Mouse (Mus musculus): Measurements from ENCODE around the gene Skap1.

The Skap1 gene

DNA sequence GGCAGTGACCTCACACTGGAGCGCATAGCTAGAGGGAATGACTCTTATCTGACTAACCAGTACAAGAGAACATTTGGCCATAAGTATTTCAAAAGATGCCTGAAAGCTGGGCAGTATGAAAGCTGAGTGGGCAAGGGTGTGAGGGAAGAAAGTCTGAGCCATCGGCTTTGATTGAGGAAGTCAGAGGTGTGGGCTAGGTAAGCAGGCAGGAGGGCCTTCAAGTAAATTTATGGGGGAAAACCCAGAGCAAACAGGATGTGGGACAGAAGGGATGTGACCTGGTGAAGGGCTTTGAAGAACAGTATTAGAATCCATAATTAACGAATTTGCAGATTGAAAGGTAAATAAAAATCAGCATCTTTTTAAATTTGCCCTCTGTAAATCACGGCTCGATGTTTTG is 95.8 kb downstream of the Skap1 start:
- no peak for DNase-seq (ENCODE audit: low spot score)

DNA sequence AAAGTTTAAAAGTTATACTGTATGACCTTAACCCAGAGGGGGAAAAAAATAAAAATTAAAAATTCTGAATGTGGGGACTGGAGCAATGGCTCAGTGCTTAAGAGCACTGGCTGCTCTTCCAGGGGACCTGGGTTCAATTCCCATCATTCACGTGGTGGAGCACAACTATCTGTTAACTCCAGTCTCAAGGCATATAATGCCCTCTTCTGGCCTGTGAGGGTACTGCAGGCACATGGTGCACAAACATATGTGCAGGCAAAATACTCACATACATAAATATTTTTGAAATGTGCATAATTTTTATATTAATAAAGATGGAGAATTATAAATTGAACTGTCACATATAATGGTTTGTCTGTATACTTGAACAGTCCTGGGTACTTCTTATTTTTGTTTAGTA is 99.7 kb downstream of the Skap1 start:
- DNase-seq (ENCODE audit: low spot score), result peak; percentile 44

DNA sequence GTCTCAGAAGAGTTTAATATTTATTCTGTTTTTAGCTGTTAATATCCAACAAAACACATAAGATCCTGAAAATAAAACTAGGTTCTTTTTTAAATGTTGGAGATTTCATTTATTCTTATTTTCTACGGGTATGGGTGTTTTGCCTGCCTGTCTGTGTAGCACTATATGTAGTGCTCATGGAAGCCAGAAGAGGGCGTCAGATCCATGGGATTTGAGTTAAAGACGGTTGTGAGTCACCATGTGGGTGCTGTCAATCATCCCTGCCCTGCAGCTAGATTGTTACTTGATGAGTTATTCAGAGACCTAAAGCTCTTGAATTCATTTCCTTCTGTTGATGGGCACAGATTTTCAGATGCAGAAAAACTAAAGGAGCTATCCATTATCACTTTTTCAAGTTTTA is 108.1 kb downstream of the Skap1 start:
- no peak for DNase-seq (ENCODE audit: low spot score)

DNA sequence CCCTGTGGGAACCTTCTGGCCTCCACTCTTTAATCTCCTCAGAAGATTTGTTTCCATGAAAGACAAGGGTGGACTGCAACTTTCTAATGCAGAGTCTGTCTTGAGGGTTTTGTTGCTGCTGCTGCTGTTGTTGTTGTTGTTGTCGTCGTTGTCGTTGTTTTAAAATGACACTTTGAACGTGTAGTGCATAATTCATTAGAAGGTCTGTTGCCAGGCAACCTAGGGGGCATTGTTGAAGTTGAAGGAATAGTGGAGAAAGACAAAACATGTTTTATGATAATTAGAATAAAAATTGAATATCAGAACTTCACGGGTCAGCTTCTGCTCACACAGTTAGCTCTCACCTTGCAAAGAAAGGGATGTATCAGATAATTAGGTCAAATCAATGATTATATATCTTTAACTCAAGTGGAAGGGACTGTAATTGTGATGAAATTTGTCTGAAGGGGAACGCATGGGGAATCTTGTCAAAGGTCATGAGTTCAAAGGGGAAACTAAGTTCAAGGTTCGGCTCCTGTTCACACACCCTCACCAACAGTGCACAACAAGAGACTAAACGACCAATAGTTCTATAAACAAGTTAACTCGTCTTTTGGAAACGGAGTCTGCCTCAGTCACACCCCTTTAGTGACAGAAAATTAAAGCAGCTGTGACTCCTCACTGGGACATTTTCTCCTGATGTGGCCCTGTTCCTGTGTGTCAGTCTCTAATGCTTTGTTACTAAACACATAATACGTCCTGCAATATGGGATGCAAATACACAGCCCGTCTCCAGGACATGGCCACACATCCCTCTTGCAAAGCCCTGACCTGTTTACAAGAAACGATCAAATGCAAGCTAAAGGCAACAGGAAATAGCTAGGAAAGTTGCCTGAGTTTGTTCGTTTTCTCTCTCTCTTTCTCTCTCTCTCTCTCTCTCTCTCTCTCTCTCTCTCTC is 112.4 kb downstream of the Skap1 start:
- no peak for DNase-seq (ENCODE audit: low spot score)

DNA sequence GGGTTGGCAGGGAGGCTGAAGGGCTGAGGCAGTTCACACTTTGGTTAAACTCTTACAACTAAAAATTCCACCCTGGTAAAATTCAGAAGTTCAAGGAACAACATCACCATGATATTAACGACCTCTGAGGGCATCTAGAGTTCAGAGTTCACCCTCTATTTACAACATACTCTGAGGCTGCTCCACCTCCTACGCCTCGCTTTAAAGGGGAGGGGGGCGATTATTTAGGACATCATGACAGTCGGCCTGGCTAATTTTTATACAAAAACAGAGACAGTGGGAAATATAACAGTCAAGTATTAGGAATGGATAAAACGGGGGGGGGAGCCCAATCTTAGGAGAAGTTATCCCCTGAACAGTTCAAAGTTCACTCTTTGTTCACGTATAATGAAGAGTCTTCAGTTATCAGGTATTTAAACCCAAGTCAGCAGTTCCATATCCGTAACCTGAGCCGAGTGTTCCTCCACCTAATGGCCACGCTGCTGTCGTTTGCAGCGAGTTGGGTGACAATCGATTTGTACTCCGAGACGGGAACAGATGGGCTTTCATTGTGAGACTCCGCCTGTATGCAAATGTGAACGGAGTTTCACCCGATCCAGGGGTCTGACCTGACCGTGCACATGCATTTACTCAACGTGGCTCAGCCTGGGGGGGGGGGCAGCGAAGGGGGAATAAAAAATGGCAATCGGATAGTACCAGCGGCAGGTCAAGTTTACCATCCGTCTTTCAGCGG is 114.3 kb downstream of the Skap1 start:
- no peak for DNase-seq (ENCODE audit: low spot score)

DNA sequence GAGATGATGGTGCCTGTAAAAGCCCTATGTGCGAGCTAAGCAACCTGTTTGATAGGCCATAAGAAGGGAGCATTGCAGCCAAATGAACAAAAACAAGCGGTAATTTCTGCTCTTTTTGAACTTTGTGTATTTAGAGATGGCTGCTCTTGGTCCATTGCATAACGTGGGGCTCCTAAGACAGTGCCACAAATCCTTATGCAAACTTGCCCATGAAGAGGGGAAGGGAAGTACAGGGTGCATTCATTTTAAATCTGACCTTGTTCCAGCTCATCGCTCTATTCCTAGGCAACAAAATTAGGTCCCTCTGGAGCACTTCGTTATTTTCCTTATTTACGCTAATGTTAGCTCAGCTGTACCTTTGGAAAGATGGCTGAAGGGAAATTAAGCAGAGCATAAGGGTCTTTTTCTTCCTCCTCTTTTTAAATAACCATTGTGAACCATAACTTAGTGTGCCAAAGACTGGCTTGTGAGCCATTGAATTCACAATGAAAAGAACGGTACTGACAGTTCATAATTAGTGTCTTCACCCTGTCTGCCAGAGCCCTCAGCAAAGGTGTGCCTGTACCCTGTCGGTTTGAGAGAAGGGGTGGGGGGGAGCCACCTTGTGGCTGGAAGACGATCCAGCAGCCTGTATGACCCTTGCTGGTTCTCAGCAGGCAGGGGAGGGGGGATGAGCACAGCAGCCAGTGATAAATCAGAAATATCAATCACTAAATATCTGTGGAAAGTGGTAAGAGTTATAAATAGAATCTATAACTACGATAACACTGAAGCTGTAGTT is 117.4 kb downstream of the Skap1 start:
- no peak for DNase-seq (ENCODE audit: low spot score)

DNA sequence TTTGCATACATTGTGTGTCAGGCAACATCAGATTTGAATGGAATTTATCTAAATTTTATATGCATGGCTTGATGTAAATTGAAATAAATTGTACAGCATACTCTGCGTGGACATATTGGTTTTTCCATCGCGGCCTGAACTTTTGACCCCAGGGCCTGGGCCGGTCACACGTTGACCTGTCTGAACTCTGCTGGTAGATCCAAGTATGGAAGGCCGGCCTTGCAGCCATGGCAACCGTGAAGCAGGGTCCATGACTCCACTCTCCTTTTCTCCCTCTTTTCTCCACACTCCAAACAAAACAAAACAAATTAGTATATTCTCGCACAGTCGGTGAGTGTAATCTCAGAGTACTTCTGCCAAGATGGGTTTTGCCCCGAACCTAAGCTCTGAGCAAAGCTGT is 118.2 kb downstream of the Skap1 start:
- DNase-seq (ENCODE audit: low spot score), result no peak

DNA sequence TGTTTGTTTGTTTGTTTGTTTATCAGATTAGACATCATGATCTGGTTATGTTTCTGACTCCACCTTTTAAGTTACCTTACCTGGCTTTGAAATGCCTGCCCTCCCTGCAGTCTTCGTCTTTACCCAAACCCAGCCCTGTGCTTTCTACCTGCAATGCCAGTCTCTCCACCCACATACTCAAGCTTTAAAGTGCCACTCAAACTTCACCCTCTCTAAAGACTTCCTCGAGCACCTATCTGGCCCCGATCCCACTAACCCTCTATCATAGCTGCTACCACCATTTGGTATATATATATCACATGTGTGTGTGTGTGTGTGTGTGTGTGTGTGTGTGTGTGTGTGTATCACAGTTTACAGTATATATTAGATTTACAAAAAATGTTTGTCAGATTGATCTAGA is 125.4 kb downstream of the Skap1 start:
- no peak for DNase-seq (ENCODE audit: low spot score)

DNA sequence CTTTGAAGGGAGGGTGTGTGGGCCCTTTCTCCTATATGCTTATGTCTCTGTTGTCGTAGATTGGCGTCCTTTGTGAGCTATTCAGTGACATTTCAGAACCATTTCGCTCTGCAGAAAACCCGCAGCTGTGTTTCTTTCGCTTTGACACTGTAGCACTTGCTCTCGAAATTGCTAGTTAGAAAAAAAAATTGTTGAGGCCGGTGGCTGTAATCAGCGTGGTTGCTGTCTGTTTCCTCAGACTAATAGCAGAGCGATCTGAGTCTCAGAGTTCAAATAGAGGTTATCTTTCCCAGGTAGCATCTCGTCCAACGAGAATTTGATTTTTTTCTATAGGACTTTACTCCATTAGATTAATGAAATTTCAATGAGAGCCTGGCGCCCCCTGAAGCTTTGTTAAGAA is 131.5 kb downstream of the Skap1 start:
- no peak for DNase-seq (ENCODE audit: low spot score)

DNA sequence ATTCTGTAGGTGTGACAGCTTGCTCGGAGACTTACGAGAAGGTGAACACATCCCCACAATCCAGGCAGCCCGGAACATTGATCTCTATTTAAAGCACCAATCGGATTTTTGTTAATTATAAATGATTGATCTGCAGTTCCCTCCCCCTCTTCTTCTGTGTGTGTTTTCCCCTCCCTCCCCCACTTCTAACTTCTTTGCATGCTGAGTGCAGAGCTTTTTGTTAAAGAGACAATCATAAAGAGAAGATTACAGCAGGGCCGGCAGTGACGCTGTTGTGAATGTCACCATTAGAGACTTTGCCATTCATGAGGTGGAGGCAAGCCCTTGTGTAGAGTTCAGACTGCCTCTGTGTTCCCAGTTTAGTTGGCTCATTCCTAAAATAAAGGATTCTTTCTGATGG is 131.9 kb downstream of the Skap1 start:
- DNase-seq (ENCODE audit: low spot score), result no peak

DNA sequence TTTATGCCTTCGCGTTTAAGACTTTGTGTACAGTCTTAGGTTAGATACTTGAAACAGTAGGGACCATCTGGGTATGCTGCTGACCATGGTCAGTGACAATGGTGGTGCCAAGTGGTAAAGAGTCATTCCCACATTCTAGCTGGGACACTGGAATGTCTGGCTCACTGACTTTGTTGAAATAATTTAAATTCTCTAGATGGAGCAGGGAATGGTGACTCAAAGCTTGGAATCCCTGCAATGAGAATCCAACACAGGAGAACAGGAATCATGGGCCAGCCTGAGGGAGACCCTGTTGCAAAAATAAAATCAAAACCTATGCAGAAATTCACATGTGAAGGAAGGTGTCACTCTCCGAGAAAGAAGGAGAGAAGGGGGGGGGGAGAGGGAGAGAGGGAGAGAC is 138.4 kb downstream of the Skap1 start:
- DNase-seq (ENCODE audit: low spot score), result no peak

DNA sequence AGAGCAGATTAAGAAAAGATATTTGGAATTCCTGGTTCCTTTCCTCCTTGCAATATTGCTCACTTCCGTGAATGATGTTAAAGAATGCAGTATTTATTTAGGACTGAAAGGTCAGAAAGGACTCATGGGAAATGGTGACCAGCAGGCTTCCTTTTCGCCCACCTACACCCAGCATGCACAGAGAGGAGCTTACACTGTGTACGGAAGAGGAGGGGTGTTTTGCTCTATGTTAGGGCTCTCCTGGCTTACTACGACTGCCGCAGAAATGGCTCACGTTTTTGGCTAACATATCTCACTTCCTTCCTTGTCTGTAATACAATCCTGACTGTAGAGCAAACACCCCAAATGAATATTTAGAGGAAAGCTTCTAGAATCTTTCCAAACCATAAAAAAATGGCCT is 139.9 kb downstream of the Skap1 start:
- no peak for DNase-seq (ENCODE audit: low spot score)

DNA sequence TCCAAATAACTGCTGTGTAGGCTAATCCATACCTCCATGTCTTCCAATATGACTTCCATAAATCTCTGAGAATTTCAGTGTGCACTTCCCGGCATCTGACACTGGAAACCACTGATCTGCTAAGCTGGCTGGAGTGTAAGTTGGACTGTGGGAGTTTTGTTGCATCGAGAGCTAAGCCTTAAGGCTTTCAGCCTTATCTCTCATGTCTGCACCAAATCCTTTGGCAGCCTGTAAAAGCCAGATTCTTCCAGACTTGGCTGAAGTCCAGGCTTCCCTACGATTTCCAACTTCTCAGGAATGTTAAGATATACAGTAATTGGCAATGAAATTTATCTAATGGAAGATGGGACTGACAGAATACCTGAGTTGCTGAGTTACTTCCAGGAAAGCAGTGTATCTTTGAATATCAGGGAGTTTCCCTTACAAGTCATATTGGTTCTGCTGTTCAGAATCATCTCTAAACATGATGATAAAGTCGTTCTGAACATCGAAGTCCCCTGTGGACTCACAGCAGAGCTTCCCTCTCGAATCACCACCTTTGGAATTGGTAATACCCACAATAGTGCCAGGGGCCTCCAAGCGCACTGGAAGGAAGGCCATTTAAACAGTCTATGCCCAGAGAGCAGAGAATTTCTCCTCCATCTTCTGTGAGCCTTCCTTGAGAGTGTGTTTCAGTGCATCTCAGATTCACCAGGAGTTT is 140.5 kb downstream of the Skap1 start:
- no peak for DNase-seq (ENCODE audit: low spot score)

DNA sequence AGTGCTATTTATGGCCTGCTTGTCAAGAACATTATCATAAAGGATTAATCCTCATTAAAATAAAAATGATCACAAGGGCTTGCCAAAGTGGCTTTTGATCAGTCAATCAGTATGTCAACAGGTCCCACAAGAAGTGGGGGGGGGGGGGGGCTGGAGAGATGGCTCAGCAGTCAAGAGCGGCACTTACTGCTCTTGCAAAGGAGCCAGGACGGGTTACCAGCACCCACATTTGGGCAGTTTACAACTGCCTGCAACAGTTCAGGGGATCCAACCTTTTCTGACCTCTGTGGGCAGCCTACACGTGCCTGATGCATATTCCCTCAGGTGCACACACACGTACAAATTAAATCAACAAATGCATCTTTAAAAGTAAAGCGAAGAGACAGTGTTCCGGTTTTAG is 141.1 kb downstream of the Skap1 start:
- DNase-seq (ENCODE audit: low spot score), result no peak

DNA sequence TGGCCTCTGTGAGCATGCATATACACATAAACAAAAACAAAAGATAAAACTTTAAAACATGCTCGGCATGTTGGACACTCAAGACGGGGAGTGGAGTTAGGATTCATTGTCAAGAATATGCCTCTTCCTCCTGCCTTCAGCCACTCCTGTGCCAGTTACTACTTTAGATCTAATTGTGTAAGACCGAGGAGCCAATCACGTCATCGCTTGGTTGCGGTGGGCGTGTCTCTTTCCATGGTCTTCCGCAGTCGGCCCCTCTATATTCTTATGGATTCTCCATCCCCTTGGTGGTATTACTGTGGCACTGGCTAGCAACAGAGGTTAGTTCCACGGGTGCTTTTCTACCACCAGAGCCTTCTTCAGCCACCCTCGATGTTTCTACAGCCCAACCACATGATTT is 148.2 kb downstream of the Skap1 start:
- no peak for DNase-seq (ENCODE audit: low spot score)

DNA sequence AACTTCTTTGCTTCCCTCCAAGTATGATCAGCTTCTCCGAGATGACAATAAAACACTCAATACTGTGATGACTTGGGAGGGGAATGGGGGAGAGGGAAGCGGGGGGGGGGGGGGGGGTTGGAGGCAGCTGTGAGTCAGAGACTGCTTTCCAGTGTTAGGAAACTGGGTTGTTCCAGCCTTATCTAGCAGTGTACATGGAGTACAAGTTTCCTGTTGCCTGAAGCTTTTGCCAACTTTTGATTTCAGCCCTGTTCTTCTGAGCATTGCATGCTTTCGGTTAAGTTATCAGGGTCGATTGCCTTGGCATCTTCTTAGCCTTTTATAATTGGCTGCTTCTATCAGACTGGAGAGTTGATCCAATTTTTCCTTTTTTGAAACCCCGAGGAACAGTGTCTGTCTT is 152.4 kb downstream of the Skap1 start:
- no peak for DNase-seq (ENCODE audit: low spot score)

DNA sequence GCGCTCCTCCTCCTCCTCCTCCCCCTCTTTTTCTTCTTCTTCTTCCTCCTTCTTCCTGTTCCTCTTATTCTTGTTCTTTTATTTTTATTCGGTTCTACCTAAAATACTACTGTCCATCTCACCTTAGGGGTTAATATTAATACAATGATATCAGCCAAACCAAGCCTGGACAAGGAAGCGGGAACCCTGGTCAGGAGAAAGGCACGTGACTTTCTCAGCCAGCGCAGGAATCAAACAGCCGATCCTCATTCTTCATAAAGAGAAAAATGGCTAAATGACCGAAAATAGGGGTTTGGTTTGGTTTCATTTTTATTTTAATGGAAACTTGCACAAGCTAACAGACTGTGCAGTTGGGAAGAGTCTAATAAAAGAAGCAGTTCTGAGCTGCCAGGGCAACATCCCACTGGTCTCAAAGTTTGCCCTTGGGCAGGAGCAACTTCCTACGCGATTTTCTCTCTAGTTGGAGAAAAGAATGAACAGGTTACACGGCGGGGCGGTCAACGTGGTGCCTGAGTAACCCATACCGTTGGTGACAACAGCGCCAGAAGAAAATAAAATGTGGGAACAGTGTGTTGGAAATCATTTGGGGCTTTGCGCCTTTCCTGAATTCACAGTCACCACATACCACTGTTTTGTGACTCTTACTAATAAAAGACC is 154.5 kb downstream of the Skap1 start:
- DNase-seq (ENCODE audit: low spot score), result no peak

DNA sequence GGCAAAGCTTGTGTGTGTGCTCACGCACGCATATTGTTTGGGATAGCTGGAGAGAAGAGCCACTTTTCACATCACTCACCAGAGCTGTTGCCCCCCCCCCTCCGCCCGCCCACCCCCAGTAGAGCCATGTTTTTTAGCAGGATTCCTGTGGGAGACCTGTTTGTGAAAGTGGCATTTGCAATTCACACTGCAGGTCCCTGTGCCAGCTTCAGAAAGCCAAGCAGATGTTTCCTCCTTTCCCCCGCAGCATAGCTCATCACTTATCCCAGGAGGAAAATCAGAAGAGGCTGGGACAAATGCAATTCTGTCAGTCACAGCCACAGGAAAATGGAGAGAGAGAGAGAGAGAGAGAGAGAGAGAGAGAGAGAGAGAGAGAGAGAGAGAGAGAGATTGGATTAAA is 155.2 kb downstream of the Skap1 start:
- DNase-seq (ENCODE audit: low spot score), result no peak

DNA sequence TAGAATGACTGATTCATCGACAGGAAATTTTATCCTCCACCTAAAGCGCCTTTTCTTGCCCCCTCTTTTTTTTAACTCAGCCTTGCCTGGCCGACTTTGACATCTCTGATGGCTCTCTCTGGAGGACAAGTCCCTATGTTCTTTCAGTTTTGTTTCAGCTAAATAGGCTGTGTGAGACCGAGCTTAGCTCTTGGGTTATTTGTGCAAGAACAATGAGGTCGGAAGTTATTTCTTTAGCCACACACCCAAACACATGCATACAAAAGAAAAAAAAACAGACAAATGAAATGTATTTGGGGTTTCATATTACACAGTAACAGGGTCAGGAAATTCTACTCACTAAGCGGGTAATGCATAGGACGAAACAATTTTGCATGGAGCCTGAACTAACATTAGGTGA is 155.6 kb downstream of the Skap1 start:
- DNase-seq (ENCODE audit: low spot score), result no peak

DNA sequence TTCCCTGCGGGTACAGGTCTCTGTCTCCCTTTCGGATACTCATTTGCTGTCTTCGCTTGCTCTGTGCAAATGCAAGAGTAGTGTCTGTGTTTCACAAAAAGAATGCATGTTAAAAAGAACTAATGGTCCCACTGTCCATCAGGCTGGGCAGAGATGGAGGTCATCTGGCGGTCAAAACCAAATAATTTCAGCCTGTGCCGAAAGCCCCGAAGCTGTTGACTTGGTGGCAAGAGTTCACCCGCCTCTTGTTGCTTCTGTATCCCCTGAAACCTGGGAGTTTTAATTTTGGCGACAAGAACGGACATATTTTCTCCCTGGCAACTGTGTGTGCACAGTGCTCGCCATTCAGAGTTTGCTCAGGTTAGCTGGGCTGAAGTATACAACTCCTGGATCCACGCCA is 156.3 kb downstream of the Skap1 start:
- DNase-seq (ENCODE audit: low spot score), result no peak

DNA sequence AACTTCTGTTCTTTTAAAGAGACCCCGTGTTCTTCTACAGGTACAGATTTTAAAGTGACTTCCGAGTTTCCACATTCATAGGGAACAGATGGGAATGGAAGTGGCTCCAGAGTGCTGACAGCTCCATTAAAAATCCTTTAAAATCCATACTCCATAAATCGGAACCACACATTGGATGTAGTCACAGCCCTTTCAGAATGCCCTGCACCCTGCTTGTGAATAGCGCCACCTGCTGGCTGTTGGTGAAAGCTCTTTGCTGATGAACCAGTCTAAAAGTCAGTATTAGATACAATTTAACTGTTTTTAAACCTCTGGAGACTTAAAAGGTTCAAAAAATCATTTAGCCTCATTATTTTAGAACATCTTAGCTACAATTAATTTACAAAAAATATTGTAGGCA is 156.8 kb downstream of the Skap1 start:
- DNase-seq (ENCODE audit: low spot score), result peak; percentile 90

DNA sequence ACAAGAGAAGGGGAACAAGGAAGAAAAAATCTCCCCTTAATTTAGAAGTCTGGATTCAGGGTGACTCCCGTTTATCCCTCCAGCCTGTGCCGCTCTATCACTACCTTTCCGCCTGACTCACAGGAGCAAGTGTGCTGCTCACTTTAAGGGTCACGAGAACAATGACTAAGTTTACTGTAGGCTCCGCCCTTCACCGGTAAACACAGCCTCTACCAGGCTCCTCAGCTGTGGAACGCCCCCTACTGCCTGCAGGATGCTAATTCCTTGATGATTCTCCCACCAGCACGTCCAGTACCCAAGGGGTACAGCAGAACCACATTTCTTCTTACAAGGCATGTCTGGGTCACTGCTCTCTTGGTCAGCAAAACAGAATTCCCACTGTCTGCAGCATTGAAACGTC is 158.4 kb downstream of the Skap1 start:
- peak; percentile 51 for DNase-seq (ENCODE audit: low spot score)

Measured in testis, postnatal 10 days (tissue).